ENCODE assay signal across 14 mouse cellular contexts in genomic region chr13:44650052-44650451, GRCm38 (mm10).
DNase-seq lines count a peak whose midpoint lies in the region; ATAC-seq and TF ChIP-seq lines count a peak whose summit lies in the region.
"Had no signal": no experiment of that assay in that cellular context is flagged by ENCODE, and none has a peak within 500 bp of the region (broad histone marks: within the 10 kb centered on the region; RNA-seq: fewer than 3 reads in every experiment).

No protein-coding gene starts in this region.

- 39% methylated on average over 13 of the region's 13 CpGs for WGBS in heart, embryonic 10.5 days
- 75% methylated on average over 13 of the region's 13 CpGs for WGBS in heart, adult 2 months
- 24% methylated on average over 13 of the region's 13 CpGs for WGBS in neural tube, embryonic 11.5 days
- WGBS in hindbrain, embryonic 16.5 days: 17% methylated on average over 13 of the region's 13 CpGs

- H3K9ac ChIP-seq in heart, adult 2 months (ENCODE audit: low read depth, low read length): no peak overlapping the region
- H3K9ac ChIP-seq in neural tube, embryonic 11.5 days (ENCODE audit: low read length): no peak overlapping the region
- H3K9ac ChIP-seq in hindbrain, embryonic 16.5 days (ENCODE audit: low read depth, low read length): no peak overlapping the region
- H3K9ac ChIP-seq: heart, embryonic 13.5 days; liver, postnatal 0 days had no signal

- no peak for DNase-seq in heart, embryonic 10.5 days (ENCODE audit: low spot score)
- no peak for DNase-seq in heart, adult 2 months
- peak; percentile 31 for DNase-seq in neural tube, embryonic 11.5 days (ENCODE audit: low spot score)
- DNase-seq in neural tube, embryonic 10.5 days (ENCODE audit: extremely low spot score, low spot score): no peak
- DNase-seq in cerebellum, adult 9-11 months: no peak
- no peak for DNase-seq in right cerebral cortex, postnatal 36 days (ENCODE audit: low spot score in 2 of 2)
- no peak for DNase-seq in frontal cortex, postnatal 14 days (ENCODE audit: low spot score in 2 of 2)
- DNase-seq: cerebellum, adult 2 months; gastrocnemius, adult 2 months; liver, postnatal 0 days; right cerebral cortex, postnatal 4 days had no signal

- TF ChIP-seq EP300 in heart, adult 2 months (IDR thresholded peaks at IDR 0.05; ENCODE audit: insufficient read depth, low read depth, low read length): no peak

- no peaks in the 10 kb centered on the region for H3K4me1 ChIP-seq in heart, embryonic 10.5 days
- no peaks in the 10 kb centered on the region for H3K4me1 ChIP-seq in heart, adult 2 months (ENCODE audit: control insufficient read depth, insufficient read depth, low read length)
- H3K4me1 ChIP-seq in neural tube, embryonic 11.5 days (ENCODE audit: control insufficient read depth, insufficient read depth, low read length): 0 out of 2 replicates have a peak, but pooled peaks cover 5% of the 10 kb centered on the region
- peaks cover 6% of the 10 kb centered on the region; the same call in 1 of the 2 replicates for H3K4me1 ChIP-seq in hindbrain, embryonic 16.5 days (ENCODE audit: control insufficient read depth, insufficient read depth, low read depth, low read length)

- no peak for TF ChIP-seq POLR2A in heart, adult 2 months (IDR thresholded peaks at IDR 0.05; ENCODE audit: insufficient read depth, low read depth, low read length)

- no peak overlapping the region for H3K4me2 ChIP-seq in neural tube, embryonic 11.5 days (ENCODE audit: low read depth)
- peak overlapping the region; percentile 37 for H3K4me2 ChIP-seq in hindbrain, embryonic 16.5 days (ENCODE audit: low read length)
- H3K4me2 ChIP-seq: heart, embryonic 13.5 days had no signal

- H3K9me3 ChIP-seq in heart, embryonic 10.5 days: no peaks in the 10 kb centered on the region
- no peaks in the 10 kb centered on the region for H3K9me3 ChIP-seq in neural tube, embryonic 11.5 days (ENCODE audit: control insufficient read depth, low read length)
- no peaks in the 10 kb centered on the region for H3K9me3 ChIP-seq in hindbrain, embryonic 16.5 days (ENCODE audit: control insufficient read depth, low read length)
- H3K9me3 ChIP-seq: heart, embryonic 13.5 days; megakaryocyte, embryonic 14.5 days had no signal

- no peak for TF ChIP-seq CTCF in heart, adult 2 months (IDR thresholded peaks at IDR 0.05)

- no peaks in the 10 kb centered on the region for H3K79me2 ChIP-seq in heart, adult 2 months (replicated peaks; ENCODE audit: control insufficient read depth, insufficient read depth, low read length)

- H3K4me3 ChIP-seq in heart, embryonic 10.5 days: peak overlapping the region; percentile 16; the same call in 1 of the 2 replicates
- no peak overlapping the region for H3K4me3 ChIP-seq in heart, adult 2 months
- H3K4me3 ChIP-seq in neural tube, embryonic 11.5 days (ENCODE audit: low read depth, low read length): no peak overlapping the region
- H3K4me3 ChIP-seq in hindbrain, embryonic 16.5 days (ENCODE audit: low read length): peak overlapping the region; percentile 8; the same call in 1 of the 2 replicates
- H3K4me3 ChIP-seq: gastrocnemius, adult 2 months; heart, embryonic 13.5 days; megakaryocyte, embryonic 14.5 days had no signal

- no peak for ATAC-seq in neural tube, embryonic 11.5 days (ENCODE audit: insufficient read depth, low FRiP score, low TSS enrichment)
- ATAC-seq in hindbrain, embryonic 16.5 days: 0 out of 2 replicates have a peak, but pooled peaks have one; percentile 30
- ATAC-seq: liver, postnatal 0 days had no signal

- H3K36me3 ChIP-seq in heart, embryonic 10.5 days: no peaks in the 10 kb centered on the region
- H3K36me3 ChIP-seq in heart, adult 2 months (ENCODE audit: control insufficient read depth, insufficient read depth, low read length): no peaks in the 10 kb centered on the region
- H3K36me3 ChIP-seq in neural tube, embryonic 11.5 days (ENCODE audit: control insufficient read depth, insufficient read depth, low read length): no peaks in the 10 kb centered on the region
- H3K36me3 ChIP-seq in hindbrain, embryonic 16.5 days (ENCODE audit: control insufficient read depth, insufficient read depth, low read length): no peaks in the 10 kb centered on the region
- H3K36me3 ChIP-seq: heart, embryonic 13.5 days had no signal

- peaks cover 20% of the 10 kb centered on the region; the same call in 1 of the 2 replicates for H3K27me3 ChIP-seq in heart, embryonic 10.5 days (ENCODE audit: insufficient read depth, poor library complexity, severe bottlenecking)
- H3K27me3 ChIP-seq in heart, adult 2 months (ENCODE audit: control insufficient read depth, insufficient read depth, low read length): no peaks in the 10 kb centered on the region
- no peaks in the 10 kb centered on the region for H3K27me3 ChIP-seq in neural tube, embryonic 11.5 days (ENCODE audit: control insufficient read depth, insufficient read depth, low read length)
- H3K27me3 ChIP-seq in hindbrain, embryonic 16.5 days (replicated peaks; ENCODE audit: control insufficient read depth, insufficient read depth, low read length): no peaks in the 10 kb centered on the region; the same call in 1 of the 2 replicates
- H3K27me3 ChIP-seq: heart, embryonic 13.5 days; megakaryocyte, embryonic 14.5 days had no signal

- intact Hi-C loops in heart, adult 2 months (cut with DNase I): no loop called here

- no peak overlapping the region for H3K27ac ChIP-seq in heart, embryonic 10.5 days
- H3K27ac ChIP-seq in heart, adult 2 months: no peak overlapping the region
- H3K27ac ChIP-seq in neural tube, embryonic 11.5 days (ENCODE audit: low read depth, low read length): no peak overlapping the region
- H3K27ac ChIP-seq in hindbrain, embryonic 16.5 days (ENCODE audit: low read depth, low read length): no peak overlapping the region
- H3K27ac ChIP-seq: gastrocnemius, adult 2 months; heart, embryonic 13.5 days had no signal

Comparison
In these comparisons a context has a peak if more than half of its experiments do, and no peak if none do; other contexts are left out.
1. H3K4me3 ChIP-seq: peak in heart, embryonic 10.5 days (single experiment) and hindbrain, embryonic 16.5 days (single experiment); none in heart, adult 2 months (single experiment) and neural tube, embryonic 11.5 days (single experiment).